Mouse (Mus musculus): Measurements from ENCODE around the gene Tmem74b. TPM values are rescaled to one million over a fixed set of nuclear protein-coding genes. Genes with fewer than 3 reads are reported as not detected.

Gene Tmem74b
- polyA plus RNA-seq, 1 experiment from 2014 or later = 24.8 TPM

GRCm38 (mm10) chr2:151715526-151715925 lies 13.7 kb downstream of the Tmem74b start:
- H3K4me2 ChIP-seq (replicated peaks) = no peak overlapping the region
- ATAC-seq (replicated peaks) = no peak
- H3K27me3 ChIP-seq = no peaks in the 10 kb centered on the region
- H3K9ac ChIP-seq (replicated peaks) = no peak overlapping the region
- no peaks in the 10 kb centered on the region for H3K9me3 ChIP-seq
- WGBS = 92% methylated on average over 4 of the region's 4 CpGs
- H3K27ac ChIP-seq (replicated peaks) = no peak overlapping the region
- peaks cover 42% of the 10 kb centered on the region for H3K36me3 ChIP-seq
- no peaks in the 10 kb centered on the region for H3K4me1 ChIP-seq
- no peak overlapping the region for H3K4me3 ChIP-seq

- H3K4me1 ChIP-seq = no peaks in the 10 kb centered on the region
- WGBS = 93% methylated on average over 2 of the region's 2 CpGs
Measured at GRCm38 (mm10) chr2:151716318-151717055, 14.7 kb downstream of the Tmem74b start.

GRCm38 (mm10) chr2:151724094-151724493 lies 22.3 kb downstream of the Tmem74b start:
- H3K4me1 ChIP-seq = no peaks in the 10 kb centered on the region
- H3K27ac ChIP-seq (replicated peaks) = no peak overlapping the region
- WGBS = 85% methylated on average over 2 of the region's 2 CpGs
- no peaks in the 10 kb centered on the region for H3K9me3 ChIP-seq
- no peak overlapping the region for H3K4me2 ChIP-seq (replicated peaks)
- H3K9ac ChIP-seq (replicated peaks) = no peak overlapping the region
- H3K36me3 ChIP-seq = peaks cover 87% of the 10 kb centered on the region
- no peak for ATAC-seq (replicated peaks)
- no peak overlapping the region for H3K4me3 ChIP-seq
- no peaks in the 10 kb centered on the region for H3K27me3 ChIP-seq

More at GRCm38 (mm10) chr2:151716318-151717055, 14.7 kb downstream of the Tmem74b start:
- H3K27me3 ChIP-seq = no peaks in the 10 kb centered on the region
- H3K36me3 ChIP-seq = peaks cover 52% of the 10 kb centered on the region
- H3K4me2 ChIP-seq (replicated peaks) = no peak overlapping the region
- H3K27ac ChIP-seq (replicated peaks) = no peak overlapping the region
- H3K9me3 ChIP-seq = no peaks in the 10 kb centered on the region
- ATAC-seq (replicated peaks) = no peak
- no peak overlapping the region for H3K4me3 ChIP-seq
- H3K9ac ChIP-seq (replicated peaks) = no peak overlapping the region

GRCm38 (mm10) chr2:151733151-151733865 lies 31.5 kb downstream of the Tmem74b start:
- H3K4me3 ChIP-seq = no peak overlapping the region
- no peak for ATAC-seq (replicated peaks)
- H3K27me3 ChIP-seq = no peaks in the 10 kb centered on the region
- no peaks in the 10 kb centered on the region for H3K9me3 ChIP-seq
- WGBS = 81% methylated on average over 8 of the region's 8 CpGs
- H3K27ac ChIP-seq (replicated peaks) = no peak overlapping the region
- H3K9ac ChIP-seq (replicated peaks) = no peak overlapping the region
- peaks cover 3% of the 10 kb centered on the region; the same call in 1 of the 2 replicates for H3K4me1 ChIP-seq
- H3K4me2 ChIP-seq (replicated peaks) = no peak overlapping the region
- peaks cover 48% of the 10 kb centered on the region for H3K36me3 ChIP-seq

- H3K4me1 ChIP-seq = peaks cover 22% of the 10 kb centered on the region
- H3K9ac ChIP-seq (replicated peaks) = no peak overlapping the region
- H3K4me2 ChIP-seq (replicated peaks) = no peak overlapping the region
- H3K9me3 ChIP-seq = no peaks in the 10 kb centered on the region
- H3K4me3 ChIP-seq = no peak overlapping the region
- no peak overlapping the region for H3K27ac ChIP-seq (replicated peaks)
- H3K27me3 ChIP-seq = no peaks in the 10 kb centered on the region
- 93% methylated on average over 6 of the region's 6 CpGs for WGBS
- peaks cover 28% of the 10 kb centered on the region for H3K36me3 ChIP-seq
- no peak for ATAC-seq (replicated peaks)
Measured at GRCm38 (mm10) chr2:151735422-151735821, 33.6 kb downstream of the Tmem74b start.

GRCm38 (mm10) chr2:151738460-151738859 lies 36.7 kb downstream of the Tmem74b start:
- Histone ChIP-seq H3K4me1 (peaks cover 31% of the 10 kb centered on the region), H3K27me3 (no peaks in the 10 kb centered on the region), H3K4me2 (replicated peaks) (no peak overlapping the region), H3K9ac (replicated peaks) (no peak overlapping the region), H3K4me3 (no peak overlapping the region), H3K9me3 (no peaks in the 10 kb centered on the region), H3K27ac (replicated peaks) (no peak overlapping the region), H3K36me3 (peaks cover 17% of the 10 kb centered on the region)
- no peak for ATAC-seq (replicated peaks)
- 81% methylated on average over 4 of the region's 4 CpGs for WGBS

- H3K27ac ChIP-seq (replicated peaks) = no peak overlapping the region
- no peak for ATAC-seq (replicated peaks)
- H3K9me3 ChIP-seq = no peaks in the 10 kb centered on the region
- WGBS = 88% methylated on average over 3 of the region's 3 CpGs
- peaks cover 4% of the 10 kb centered on the region; the same call in 1 of the 2 replicates for H3K27me3 ChIP-seq
- H3K4me2 ChIP-seq (replicated peaks) = no peak overlapping the region
- H3K4me1 ChIP-seq = peaks cover 31% of the 10 kb centered on the region
- H3K36me3 ChIP-seq = peaks cover 10% of the 10 kb centered on the region
- no peak overlapping the region for H3K9ac ChIP-seq (replicated peaks)
- H3K4me3 ChIP-seq = no peak overlapping the region
Measured at GRCm38 (mm10) chr2:151739081-151739480, 37.3 kb downstream of the Tmem74b start.

- H3K27ac ChIP-seq (replicated peaks) = no peak overlapping the region
- ATAC-seq (replicated peaks) = no peak
- 90% methylated on average over 7 of the region's 7 CpGs for WGBS
- H3K9ac ChIP-seq (replicated peaks) = no peak overlapping the region
- H3K27me3 ChIP-seq = peaks cover 4% of the 10 kb centered on the region; the same call in 1 of the 2 replicates
- 0 out of 2 replicates have a peak, but pooled peaks cover 7% of the 10 kb centered on the region for H3K36me3 ChIP-seq
- H3K9me3 ChIP-seq = no peaks in the 10 kb centered on the region
- no peak overlapping the region for H3K4me3 ChIP-seq
- H3K4me1 ChIP-seq = peaks cover 31% of the 10 kb centered on the region
- H3K4me2 ChIP-seq (replicated peaks) = 0 out of 2 replicates have a peak overlapping the region, but pooled peaks have one; percentile 57
Measured at GRCm38 (mm10) chr2:151739505-151739904, 37.7 kb downstream of the Tmem74b start.

GRCm38 (mm10) chr2:151740741-151741526 lies 39.1 kb downstream of the Tmem74b start:
- WGBS = under 1% methylated on average over 61 of the region's 61 CpGs
- Histone ChIP-seq H3K4me2 (replicated peaks) (peak overlapping the region; percentile 57), H3K4me3 (peak overlapping the region; percentile 69), H3K36me3 (no peaks in the 10 kb centered on the region), H3K9ac (replicated peaks) (peak overlapping the region; percentile 77), H3K4me1 (peaks cover 31% of the 10 kb centered on the region), H3K9me3 (no peaks in the 10 kb centered on the region), H3K27ac (replicated peaks) (peak overlapping the region; percentile 81), H3K27me3 (peaks cover 4% of the 10 kb centered on the region; the same call in 1 of the 2 replicates)
- ATAC-seq (replicated peaks) = peak; percentile 96

GRCm38 (mm10) chr2:151742084-151742483 lies 40.3 kb downstream of the Tmem74b start:
- WGBS = 92% methylated on average over 1 of the region's 1 CpGs
- no peak overlapping the region for H3K27ac ChIP-seq (replicated peaks)
- H3K4me1 ChIP-seq = peaks cover 31% of the 10 kb centered on the region
- H3K4me2 ChIP-seq (replicated peaks) = no peak overlapping the region
- peaks cover 4% of the 10 kb centered on the region; the same call in 1 of the 2 replicates for H3K27me3 ChIP-seq
- no peak for ATAC-seq (replicated peaks)
- no peaks in the 10 kb centered on the region for H3K9me3 ChIP-seq
- H3K36me3 ChIP-seq = no peaks in the 10 kb centered on the region
- no peak overlapping the region for H3K4me3 ChIP-seq
- no peak overlapping the region for H3K9ac ChIP-seq (replicated peaks)

GRCm38 (mm10) chr2:151742850-151743679 lies 41.3 kb downstream of the Tmem74b start:
- WGBS = 70% methylated on average over 6 of the region's 6 CpGs
- H3K36me3 ChIP-seq = no peaks in the 10 kb centered on the region

More at GRCm38 (mm10) chr2:151742850-151743679, 41.3 kb downstream of the Tmem74b start:
- no peak for ATAC-seq (replicated peaks)
- Histone ChIP-seq H3K4me3 (no peak overlapping the region), H3K9ac (replicated peaks) (no peak overlapping the region), H3K27me3 (peaks cover 4% of the 10 kb centered on the region; the same call in 1 of the 2 replicates), H3K9me3 (no peaks in the 10 kb centered on the region), H3K4me1 (peaks cover 28% of the 10 kb centered on the region), H3K4me2 (replicated peaks) (no peak overlapping the region), H3K27ac (replicated peaks) (no peak overlapping the region)

Data from forebrain, embryonic 15.5 days (tissue).